Mouse (Mus musculus) limb, embryonic 11.5 days (tissue): ENCODE data around the gene Coq10b. TPM values are rescaled to one million over a fixed set of nuclear protein-coding genes. Genes with fewer than 3 reads are reported as not detected.

ENCODE experiments used
- ATAC-seq: fragments of 200-750 bp; cut with Nextera tagmentation; 2 replicates; pipeline ENCODE4 v1.8.0; 2017; ENCODE audit warnings: low read depth; ENCODE audit not compliant: insufficient number of reproducible peaks, low FRiP score, low TSS enrichment
- DNase-seq: peaks from one replicate; pipeline ENCODE4 v3.0.0-alpha.2; 2015; ENCODE audit warnings: low spot score
- H3K27ac ChIP-seq: fragments of 300-500 bp; sonication (generic); replicated peaks from 2 replicates; pipeline ENCODE4 v1.5.1; 2014; ENCODE audit warnings: low read depth, mild to moderate bottlenecking, low read length
- H3K27me3 ChIP-seq: fragments of 300-500 bp; sonication (generic); 2 replicates; pipeline ENCODE4 v1.6.1; 2014; ENCODE audit warnings: mild to moderate bottlenecking, low read length, mixed read lengths; ENCODE audit not compliant: control insufficient read depth, insufficient read depth
- H3K36me3 ChIP-seq: fragments of 300-500 bp; sonication (generic); 2 replicates; pipeline ENCODE4 v1.6.1; 2014; ENCODE audit warnings: mild to moderate bottlenecking, low read length, moderate library complexity, mixed read lengths; ENCODE audit not compliant: control insufficient read depth, insufficient read depth
- H3K4me1 ChIP-seq: fragments of 300-500 bp; sonication (generic); 2 replicates; pipeline ENCODE4 v1.6.1; 2014; ENCODE audit warnings: low read length, mixed read lengths; ENCODE audit not compliant: control insufficient read depth, insufficient read depth
- H3K4me2 ChIP-seq: fragments of 300-500 bp; sonication (generic); 2 replicates; pipeline ENCODE4 v1.6.1; 2014; ENCODE audit warnings: low read depth, mild to moderate bottlenecking, moderate library complexity; ENCODE audit not compliant: severe bottlenecking
- H3K4me3 ChIP-seq: fragments of 300-500 bp; sonication (generic); 2 replicates; pipeline ENCODE4 v1.5.1; 2014; ENCODE audit warnings: low read depth, low read length
- H3K9ac ChIP-seq: fragments of 300-500 bp; sonication (generic); 2 replicates; pipeline ENCODE4 v1.6.1; 2014; ENCODE audit warnings: mild to moderate bottlenecking, low read length
- H3K9me3 ChIP-seq: fragments of 300-500 bp; sonication (generic); 2 replicates; pipeline ENCODE4 v1.6.1; 2016; ENCODE audit warnings: low read length; ENCODE audit not compliant: control insufficient read depth
- WGBS: fragments of 180-500 bp; shearing (Covaris S2); extraction: QIAGEN DNeasy Blood & Tissue Kit; methylation state at CpG from one replicate; pipeline ENCODE4 v1.1.7; 2014; 5-methylcytosine and 5-hydroxymethylcytosine counted together
- polyA plus RNA-seq: library from polyadenylated mRNA; unstranded; fragments of >200 nt; fragmentation: Nextera tagmentation; extraction: Ambion mirVana; gene quantifications from 2 replicates; pipeline ENCODE4 v1.2.1, GENCODE M21; 2014

Coq10b gene
- polyA plus RNA-seq, 1 experiment from 2014 or later: 21.2 TPM

GRCm38 (mm10) chr1:55087932-55088610 lies 35.5 kb downstream of the Coq10b start, which contains the start of the genes Hspe1 and Hspd1:
Gene Hspe1, plus strand, starts transcription at chr1:55088132.
Gene Hspd1, minus strand, starts transcription at chr1:55088243.
- peaks cover 14% of the 10 kb centered on the region for H3K36me3 ChIP-seq
- under 1% methylated on average over 55 of the region's 76 CpGs for WGBS

GRCm38 (mm10) chr1:55088611-55089497 lies 36.3 kb downstream of the Coq10b start:
- peaks cover 6% of the 10 kb centered on the region; the same call in 1 of the 2 replicates for H3K36me3 ChIP-seq
- peaks cover 11% of the 10 kb centered on the region for H3K4me1 ChIP-seq
- H3K9ac ChIP-seq: peak overlapping the region; percentile 93
- peak overlapping the region; percentile 92 for H3K27ac ChIP-seq
- peak overlapping the region; percentile 79 for H3K4me2 ChIP-seq
- ATAC-seq (peak; percentile 17), DNase-seq (no peak)
- H3K4me3 ChIP-seq: peak overlapping the region; percentile 97
- H3K9me3 ChIP-seq: no peaks in the 10 kb centered on the region
- WGBS: 8% methylated on average over 16 of the region's 16 CpGs
- H3K27me3 ChIP-seq: no peaks in the 10 kb centered on the region

More at GRCm38 (mm10) chr1:55087932-55088610, 35.5 kb downstream of the Coq10b start, which contains the start of the genes Hspe1 and Hspd1:
- ATAC-seq (peak; percentile 96), DNase-seq (peak; percentile 100)
- Histone ChIP-seq H3K27ac (peak within 1 kb of the TSS; percentile 92), H3K4me2 (peak within 1 kb of the TSS; percentile 79), H3K9ac (peak within 1 kb of the TSS; percentile 93), H3K4me1 (peaks cover 11% of the 10 kb centered on the region), H3K9me3 (no peaks in the 10 kb centered on the region), H3K27me3 (no peaks in the 10 kb centered on the region), H3K4me3 (peak within 1 kb of the TSS; percentile 97)

GRCm38 (mm10) chr1:55089498-55090064 lies 37.0 kb downstream of the Coq10b start:
- no peak overlapping the region for H3K27ac ChIP-seq
- H3K9me3 ChIP-seq: no peaks in the 10 kb centered on the region
- H3K36me3 ChIP-seq: peaks cover 2% of the 10 kb centered on the region; the same call in 1 of the 2 replicates
- no peak overlapping the region for H3K9ac ChIP-seq
- H3K4me3 ChIP-seq: peak overlapping the region; percentile 97
- H3K4me1 ChIP-seq: peaks cover 11% of the 10 kb centered on the region
- DNase-seq (no peak), ATAC-seq (no peak)
- H3K27me3 ChIP-seq: no peaks in the 10 kb centered on the region
- 86% methylated on average over 5 of the region's 5 CpGs for WGBS
- H3K4me2 ChIP-seq: peak overlapping the region; percentile 79

- no peak for DNase-seq
- WGBS: 86% methylated on average over 2 of the region's 2 CpGs
- no peak for ATAC-seq
These were observed 39.5 kb downstream of the Coq10b start for GRCm38 (mm10) chr1:55092056-55092455.

GRCm38 (mm10) chr1:55092469-55092868 lies 39.9 kb downstream of the Coq10b start:
- Histone ChIP-seq H3K4me2 (no peak overlapping the region), H3K36me3 (peaks cover 2% of the 10 kb centered on the region; the same call in 1 of the 2 replicates), H3K27me3 (no peaks in the 10 kb centered on the region), H3K27ac (no peak overlapping the region), H3K9ac (no peak overlapping the region), H3K9me3 (no peaks in the 10 kb centered on the region), H3K4me1 (peaks cover 3% of the 10 kb centered on the region; the same call in 1 of the 2 replicates), H3K4me3 (no peak overlapping the region)
- DNase-seq (no peak), ATAC-seq (no peak)
- WGBS: 73% methylated on average over 1 of the region's 1 CpGs

More at GRCm38 (mm10) chr1:55092056-55092455, 39.5 kb downstream of the Coq10b start:
- Histone ChIP-seq H3K4me2 (no peak overlapping the region), H3K27ac (no peak overlapping the region), H3K36me3 (peaks cover 2% of the 10 kb centered on the region; the same call in 1 of the 2 replicates), H3K4me3 (no peak overlapping the region), H3K27me3 (no peaks in the 10 kb centered on the region), H3K9me3 (no peaks in the 10 kb centered on the region), H3K9ac (no peak overlapping the region), H3K4me1 (peaks cover 3% of the 10 kb centered on the region; the same call in 1 of the 2 replicates)

- no peaks in the 10 kb centered on the region for H3K4me1 ChIP-seq
- no peak overlapping the region for H3K27ac ChIP-seq
- no peak overlapping the region for H3K4me3 ChIP-seq
- H3K9me3 ChIP-seq: no peaks in the 10 kb centered on the region
- ATAC-seq (no peak), DNase-seq (no peak)
- WGBS: 86% methylated on average over 9 of the region's 9 CpGs
- no peaks in the 10 kb centered on the region for H3K27me3 ChIP-seq
- no peak overlapping the region for H3K4me2 ChIP-seq
- H3K9ac ChIP-seq: no peak overlapping the region
- H3K36me3 ChIP-seq: no peaks in the 10 kb centered on the region; the same call in 1 of the 2 replicates
These were observed 54.5 kb downstream of the Coq10b start for GRCm38 (mm10) chr1:55106919-55107585.

GRCm38 (mm10) chr1:55107644-55108043 lies 55.1 kb downstream of the Coq10b start:
- Histone ChIP-seq H3K27me3 (no peaks in the 10 kb centered on the region), H3K9me3 (no peaks in the 10 kb centered on the region), H3K36me3 (no peaks in the 10 kb centered on the region; the same call in 1 of the 2 replicates), H3K27ac (no peak overlapping the region), H3K9ac (no peak overlapping the region), H3K4me2 (no peak overlapping the region), H3K4me1 (no peaks in the 10 kb centered on the region), H3K4me3 (no peak overlapping the region)
- 81% methylated on average over 1 of the region's 1 CpGs for WGBS
- no peak for ATAC-seq
- no peak for DNase-seq
